Mouse (Mus musculus) embryonic facial prominence, embryonic 15.5 days (tissue): ENCODE results near the gene Ubald1. TPM values are rescaled to one million over a fixed set of nuclear protein-coding genes. Genes with fewer than 3 reads are reported as not detected.

ENCODE experiments used
- ATAC-seq: fragments of 200-750 bp; cut with Nextera tagmentation; 2 replicates; pipeline ENCODE4 v1.8.0; 2017; ENCODE audit warnings: low read depth, moderate TSS enrichment; ENCODE audit not compliant: insufficient number of reproducible peaks, low FRiP score, low TSS enrichment
- H3K27ac ChIP-seq: fragments of 300-500 bp; sonication (generic); replicated peaks from 2 replicates; pipeline ENCODE4 v1.5.1; 2015; ENCODE audit warnings: mild to moderate bottlenecking, inconsistent platforms
- H3K27me3 ChIP-seq: fragments of 300-500 bp; sonication (generic); 2 replicates; pipeline ENCODE4 v1.6.1; 2015; ENCODE audit warnings: inconsistent platforms
- H3K36me3 ChIP-seq: fragments of 300-500 bp; sonication (generic); 2 replicates; pipeline ENCODE4 v1.6.1; 2015; ENCODE audit warnings: mild to moderate bottlenecking, inconsistent platforms
- H3K4me1 ChIP-seq: fragments of 300-500 bp; sonication (generic); 2 replicates; pipeline ENCODE4 v1.6.1; 2015; ENCODE audit warnings: inconsistent platforms
- H3K4me2 ChIP-seq: fragments of 300-500 bp; sonication (generic); replicated peaks from 2 replicates; pipeline ENCODE4 v1.6.1; 2015; ENCODE audit warnings: mild to moderate bottlenecking, inconsistent platforms
- H3K4me3 ChIP-seq: fragments of 300-500 bp; sonication (generic); replicated peaks from 2 replicates; pipeline ENCODE4 v1.5.1; 2015; ENCODE audit warnings: mild to moderate bottlenecking, inconsistent platforms
- H3K9ac ChIP-seq: fragments of 300-500 bp; sonication (generic); 2 replicates; pipeline ENCODE4 v1.6.1; 2015; ENCODE audit warnings: inconsistent platforms
- H3K9me3 ChIP-seq: fragments of 300-500 bp; sonication (generic); replicated peaks from 2 replicates; pipeline ENCODE4 v1.6.1; 2016; ENCODE audit warnings: inconsistent platforms
- WGBS: fragments of 180-500 bp; shearing (Covaris S2); methylation state at CpG from one replicate; pipeline ENCODE4 v1.1.7; 2015; 5-methylcytosine and 5-hydroxymethylcytosine counted together
- polyA plus RNA-seq: library from polyadenylated mRNA; unstranded; fragments of >200 nt; fragmentation: Nextera tagmentation; extraction: Ambion mirVana; gene quantifications from 2 replicates; pipeline ENCODE4 v1.2.1, GENCODE M21; 2015

The Ubald1 gene
- polyA plus RNA-seq, 1 experiment from 2014 or later: 51.3 TPM

DNA sequence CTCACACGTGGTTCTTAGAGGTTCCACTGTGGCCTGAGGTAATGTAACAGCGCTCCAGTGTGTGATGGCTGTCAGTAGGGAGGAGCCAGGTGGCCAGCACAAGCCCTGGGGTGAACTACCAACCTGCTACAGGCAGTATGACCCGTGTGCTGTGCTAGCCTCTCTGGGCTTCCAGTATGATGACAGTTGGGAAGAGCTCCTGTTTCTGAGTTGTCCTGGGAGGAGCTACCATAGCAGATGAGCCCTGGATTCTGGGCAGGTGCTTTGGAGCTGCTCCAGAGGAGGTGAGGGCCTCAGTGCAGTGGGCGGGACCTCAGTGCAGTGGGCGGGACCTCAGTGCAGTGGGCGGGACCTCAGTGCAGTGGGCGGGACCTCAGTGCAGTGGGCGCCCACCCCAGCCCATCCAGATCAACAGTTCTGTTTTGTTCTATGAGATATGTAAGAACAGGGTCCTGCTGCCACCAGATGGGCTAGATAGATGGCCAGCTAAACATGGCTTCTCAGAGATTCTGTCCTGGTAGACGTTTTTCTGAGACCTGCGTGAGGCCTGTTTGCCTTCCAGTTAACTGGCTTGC, 32.0 kb upstream of the Ubald1 start:
- Histone ChIP-seq H3K4me3 (no peak overlapping the region), H3K36me3 (peaks cover 80% of the 10 kb centered on the region), H3K9me3 (no peaks in the 10 kb centered on the region), H3K9ac (no peak overlapping the region), H3K27me3 (no peaks in the 10 kb centered on the region), H3K4me1 (peaks cover 16% of the 10 kb centered on the region), H3K4me2 (no peak overlapping the region), H3K27ac (peak overlapping the region; percentile 71; the same call in 1 of the 2 replicates)
- 66% methylated on average over 10 of the region's 10 CpGs for WGBS
- no peak for ATAC-seq

DNA sequence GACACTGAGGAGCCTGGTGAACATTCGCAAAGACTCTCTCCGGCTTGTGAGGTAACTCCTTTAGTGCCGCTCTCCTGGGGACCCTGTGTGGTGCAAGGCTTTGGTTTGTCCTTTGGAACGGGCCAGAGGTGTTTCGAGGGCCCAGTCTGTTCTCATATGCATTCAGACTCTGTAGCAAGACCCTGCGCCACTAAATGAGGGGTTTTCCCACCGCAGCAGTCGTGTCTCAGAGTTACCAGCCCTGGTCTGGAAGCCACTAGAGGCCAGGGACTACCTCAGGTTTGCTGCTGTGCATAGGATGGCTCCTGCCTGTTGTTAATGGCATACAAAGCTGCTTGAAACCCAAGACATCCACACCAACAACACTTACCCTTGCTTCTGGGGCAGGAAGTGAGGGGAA, 30.6 kb upstream of the Ubald1 start:
- peaks cover 66% of the 10 kb centered on the region for H3K36me3 ChIP-seq
- no peaks in the 10 kb centered on the region for H3K9me3 ChIP-seq
- no peaks in the 10 kb centered on the region for H3K27me3 ChIP-seq
- no peak for ATAC-seq
- H3K4me2 ChIP-seq: no peak overlapping the region
- WGBS: 94% methylated on average over 8 of the region's 8 CpGs
- H3K4me3 ChIP-seq: no peak overlapping the region
- H3K4me1 ChIP-seq: peaks cover 16% of the 10 kb centered on the region
- H3K27ac ChIP-seq: no peak overlapping the region
- no peak overlapping the region for H3K9ac ChIP-seq

DNA sequence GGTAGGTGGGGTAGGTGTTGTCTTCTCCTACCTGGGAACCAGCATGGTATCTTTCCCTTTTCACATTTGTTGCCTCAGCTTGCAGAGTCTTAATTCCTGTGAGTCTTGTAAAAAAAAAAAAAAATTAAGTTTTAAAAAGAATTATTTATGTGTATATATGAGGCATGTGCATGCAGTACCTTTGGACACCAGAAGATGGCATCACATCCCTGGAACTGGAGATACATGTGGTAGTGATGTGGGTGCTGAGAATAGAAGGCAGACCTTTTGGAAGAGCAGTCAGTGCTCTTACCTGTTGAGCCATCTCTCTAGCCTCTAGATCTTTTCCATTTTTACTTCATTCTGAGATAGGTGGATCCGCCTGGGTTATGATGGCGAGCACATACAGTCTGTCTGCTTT, 29.6 kb upstream of the Ubald1 start:
- H3K9me3 ChIP-seq: no peaks in the 10 kb centered on the region
- no peak overlapping the region for H3K4me3 ChIP-seq
- WGBS: 99% methylated on average over 2 of the region's 2 CpGs
- H3K27me3 ChIP-seq: no peaks in the 10 kb centered on the region
- H3K4me1 ChIP-seq: peaks cover 19% of the 10 kb centered on the region
- peaks cover 59% of the 10 kb centered on the region for H3K36me3 ChIP-seq
- ATAC-seq: no peak
- no peak overlapping the region for H3K27ac ChIP-seq
- H3K9ac ChIP-seq: no peak overlapping the region
- no peak overlapping the region for H3K4me2 ChIP-seq

DNA sequence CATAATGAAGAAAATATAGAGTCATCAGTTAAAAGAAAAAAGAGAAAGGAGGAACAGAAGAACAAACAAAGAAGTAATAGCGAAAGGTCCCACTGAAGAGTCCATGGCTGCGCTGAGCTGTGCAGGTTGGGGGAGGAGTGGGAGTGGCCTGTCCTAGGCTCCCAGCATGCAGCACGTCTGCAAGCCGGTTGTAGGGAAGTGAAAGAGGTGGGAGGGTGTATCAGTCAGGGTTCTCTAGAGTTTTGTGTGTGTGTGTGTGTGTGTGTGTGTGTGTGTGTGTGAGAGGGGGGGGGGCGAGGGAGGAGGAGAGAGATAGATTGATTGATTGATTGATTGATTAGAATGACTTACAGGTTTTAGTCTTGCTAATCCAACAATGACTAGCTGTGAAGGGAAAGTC, 27.9 kb upstream of the Ubald1 start:
- Histone ChIP-seq H3K36me3 (peaks cover 49% of the 10 kb centered on the region), H3K4me2 (no peak overlapping the region), H3K9ac (no peak overlapping the region), H3K4me3 (no peak overlapping the region), H3K27ac (no peak overlapping the region), H3K9me3 (no peaks in the 10 kb centered on the region), H3K4me1 (peaks cover 11% of the 10 kb centered on the region), H3K27me3 (no peaks in the 10 kb centered on the region)
- WGBS: 56% methylated on average over 5 of the region's 5 CpGs
- no peak for ATAC-seq

DNA sequence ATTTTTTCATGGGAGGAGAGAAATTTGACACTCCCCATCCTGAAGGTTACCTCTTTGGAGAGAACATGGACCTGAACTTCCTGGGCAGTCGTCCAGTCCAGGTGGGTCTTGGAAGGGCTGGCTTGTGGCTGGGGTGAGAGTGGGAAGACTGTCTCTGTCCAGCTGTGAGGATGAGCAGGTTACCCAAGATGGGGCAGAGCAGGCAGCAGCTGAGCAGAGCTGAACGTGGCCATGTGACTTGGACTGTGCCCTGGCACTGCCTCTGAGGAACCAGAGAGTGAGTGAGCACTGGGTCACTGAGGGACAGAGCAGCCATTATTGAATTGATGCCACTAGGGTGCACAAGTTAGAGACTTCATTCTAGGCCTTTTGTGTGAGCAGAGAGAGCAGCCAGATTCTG, 27.3 kb upstream of the Ubald1 start:
- no peak for ATAC-seq
- 50% methylated on average over 2 of the region's 2 CpGs for WGBS
- Histone ChIP-seq H3K36me3 (peaks cover 43% of the 10 kb centered on the region), H3K27me3 (no peaks in the 10 kb centered on the region), H3K27ac (no peak overlapping the region), H3K4me2 (no peak overlapping the region), H3K9ac (no peak overlapping the region), H3K9me3 (no peaks in the 10 kb centered on the region), H3K4me1 (peaks cover 8% of the 10 kb centered on the region), H3K4me3 (no peak overlapping the region)

DNA sequence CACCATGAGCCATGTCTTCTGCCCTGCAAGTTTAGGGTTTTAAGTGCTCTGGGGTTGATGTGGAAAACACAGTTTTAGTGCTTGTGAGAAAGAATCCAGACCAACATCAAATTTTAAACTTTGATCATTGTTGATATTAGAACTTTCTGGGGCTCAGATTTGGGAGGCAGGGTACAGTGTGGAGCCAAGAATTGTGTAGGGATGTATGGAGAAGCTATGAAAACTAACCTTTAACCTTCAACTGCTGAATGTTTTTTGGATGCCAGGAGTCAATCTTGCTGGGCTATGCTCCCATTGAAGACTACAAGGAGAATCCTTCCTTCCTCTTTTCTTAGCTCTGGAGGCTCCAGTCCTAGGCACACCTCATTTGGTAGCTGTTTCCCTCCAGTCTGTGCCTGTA, 26.4 kb upstream of the Ubald1 start:
- no peak overlapping the region for H3K4me2 ChIP-seq
- H3K4me3 ChIP-seq: no peak overlapping the region
- H3K4me1 ChIP-seq: peaks cover 8% of the 10 kb centered on the region
- no peak for ATAC-seq
- H3K27ac ChIP-seq: no peak overlapping the region
- H3K27me3 ChIP-seq: no peaks in the 10 kb centered on the region
- no peak overlapping the region for H3K9ac ChIP-seq
- H3K9me3 ChIP-seq: no peaks in the 10 kb centered on the region
- H3K36me3 ChIP-seq: peaks cover 36% of the 10 kb centered on the region

- H3K36me3 ChIP-seq: peaks cover 26% of the 10 kb centered on the region
- no peak overlapping the region for H3K27ac ChIP-seq
Observed at GRCm38 (mm10) chr16:4905591-4905990, 25.5 kb upstream of the Ubald1 start.

DNA sequence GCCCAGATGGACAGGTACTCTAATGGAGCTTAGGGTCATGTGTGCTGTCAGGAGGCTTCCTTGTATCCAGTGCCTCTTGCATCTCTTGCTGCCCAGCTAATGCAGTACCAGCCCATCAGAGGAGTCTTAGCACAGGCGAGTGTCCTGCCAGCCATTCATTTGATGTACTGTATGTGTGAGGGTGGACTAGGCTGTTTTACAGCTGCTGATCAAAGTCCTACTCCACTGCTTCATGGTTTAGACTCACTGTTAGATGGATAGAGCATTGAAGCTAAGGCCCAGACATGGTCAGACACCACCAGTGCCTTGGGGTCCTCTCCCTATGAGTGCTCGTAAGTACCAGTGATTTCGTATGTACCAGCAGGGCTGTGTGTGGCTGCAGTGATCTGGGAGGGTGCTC, 24.8 kb upstream of the Ubald1 start:
- Histone ChIP-seq H3K4me1 (peaks cover 11% of the 10 kb centered on the region), H3K4me2 (no peak overlapping the region), H3K27me3 (no peaks in the 10 kb centered on the region), H3K9ac (no peak overlapping the region), H3K9me3 (no peaks in the 10 kb centered on the region), H3K4me3 (no peak overlapping the region), H3K27ac (no peak overlapping the region), H3K36me3 (peaks cover 20% of the 10 kb centered on the region)
- WGBS: 81% methylated on average over 3 of the region's 3 CpGs
- no peak for ATAC-seq

More at GRCm38 (mm10) chr16:4905591-4905990, 25.5 kb upstream of the Ubald1 start:
- Histone ChIP-seq H3K27me3 (no peaks in the 10 kb centered on the region), H3K9ac (no peak overlapping the region), H3K4me3 (no peak overlapping the region), H3K4me1 (peaks cover 11% of the 10 kb centered on the region), H3K4me2 (no peak overlapping the region), H3K9me3 (no peaks in the 10 kb centered on the region)
- 34% methylated on average over 1 of the region's 1 CpGs for WGBS
- ATAC-seq: no peak

GRCm38 (mm10) chr16:4903491-4904102, 23.5 kb upstream of the Ubald1 start:
- no peak overlapping the region for H3K4me3 ChIP-seq
- no peak for ATAC-seq
- peaks cover 10% of the 10 kb centered on the region; the same call in 1 of the 2 replicates for H3K36me3 ChIP-seq
- no peaks in the 10 kb centered on the region for H3K9me3 ChIP-seq
- WGBS: 70% methylated on average over 6 of the region's 6 CpGs
- H3K4me1 ChIP-seq: peaks cover 11% of the 10 kb centered on the region
- H3K4me2 ChIP-seq: no peak overlapping the region
- H3K27ac ChIP-seq: no peak overlapping the region
- no peaks in the 10 kb centered on the region for H3K27me3 ChIP-seq
- H3K9ac ChIP-seq: no peak overlapping the region

- Histone ChIP-seq H3K4me1 (peaks cover 9% of the 10 kb centered on the region), H3K27ac (no peak overlapping the region), H3K36me3 (peaks cover 1% of the 10 kb centered on the region; the same call in 1 of the 2 replicates), H3K4me3 (no peak overlapping the region), H3K27me3 (no peaks in the 10 kb centered on the region), H3K9ac (no peak overlapping the region), H3K9me3 (no peaks in the 10 kb centered on the region), H3K4me2 (no peak overlapping the region)
- ATAC-seq: no peak
- 79% methylated on average over 2 of the region's 2 CpGs for WGBS
Observed at GRCm38 (mm10) chr16:4902390-4902789, 22.3 kb upstream of the Ubald1 start.

GRCm38 (mm10) chr16:4901167-4901566, 21.1 kb upstream of the Ubald1 start:
- Histone ChIP-seq H3K4me1 (peaks cover 10% of the 10 kb centered on the region; the same call in 1 of the 2 replicates), H3K9ac (no peak overlapping the region), H3K27me3 (no peaks in the 10 kb centered on the region), H3K9me3 (no peaks in the 10 kb centered on the region), H3K27ac (no peak overlapping the region), H3K4me3 (no peak overlapping the region), H3K36me3 (no peaks in the 10 kb centered on the region), H3K4me2 (no peak overlapping the region)
- 55% methylated on average over 7 of the region's 7 CpGs for WGBS
- no peak for ATAC-seq

GRCm38 (mm10) chr16:4899711-4900110, 19.6 kb upstream of the Ubald1 start:
- no peaks in the 10 kb centered on the region for H3K27me3 ChIP-seq
- H3K27ac ChIP-seq: no peak overlapping the region
- H3K4me2 ChIP-seq: no peak overlapping the region
- no peaks in the 10 kb centered on the region for H3K36me3 ChIP-seq
- no peak overlapping the region for H3K9ac ChIP-seq
- H3K9me3 ChIP-seq: no peaks in the 10 kb centered on the region
- WGBS: 77% methylated on average over 2 of the region's 2 CpGs
- H3K4me1 ChIP-seq: peaks cover 7% of the 10 kb centered on the region; the same call in 1 of the 2 replicates
- no peak for ATAC-seq
- no peak overlapping the region for H3K4me3 ChIP-seq
